Mouse (Mus musculus): ENCODE data around the gene Gm27027.

Gene Gm27027

DNA sequence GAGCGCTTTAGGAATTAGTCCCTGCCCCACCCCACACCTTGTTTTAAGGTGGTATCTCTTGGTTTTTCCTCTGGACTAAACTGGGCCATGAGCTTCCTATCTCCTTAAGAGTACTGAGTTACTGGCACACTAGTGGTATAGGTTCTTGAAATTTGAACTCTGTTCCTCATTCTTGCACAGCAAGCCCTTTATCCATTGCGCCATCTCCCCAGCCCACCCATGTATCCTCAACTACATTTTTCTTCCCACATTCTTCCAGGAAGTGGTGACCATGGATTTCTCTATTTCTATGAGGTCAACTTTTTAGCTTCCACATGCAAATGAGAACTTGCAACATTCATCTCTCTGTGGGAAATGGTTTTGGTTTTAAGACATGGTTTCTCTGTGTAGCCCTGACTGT is 82.6 kb downstream of the Gm27027 start:
- TF ChIP-seq GATA4 (IDR thresholded peaks at IDR 0.05; ENCODE audit: insufficient replicate concordance, low read length): no peak

DNA sequence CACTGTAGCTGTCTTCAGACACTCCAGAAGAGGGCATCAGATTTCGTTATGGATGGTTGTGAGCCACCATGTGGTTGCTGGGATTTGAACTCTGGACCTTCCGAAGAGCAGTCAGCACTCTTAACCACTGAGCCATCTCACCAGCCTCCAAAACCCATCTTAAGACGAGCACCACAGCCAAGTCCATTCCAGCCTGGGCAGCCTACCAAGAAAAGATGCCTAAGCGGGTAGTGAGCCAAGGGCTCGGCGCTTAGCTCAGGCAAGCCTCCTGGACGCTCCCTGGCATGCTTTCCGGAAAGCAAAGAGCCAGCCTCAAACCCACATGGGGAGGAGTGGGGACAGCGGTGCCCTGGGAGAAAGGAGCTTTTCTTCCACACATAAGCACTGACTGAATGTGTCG is 84.2 kb downstream of the Gm27027 start:
- no peak for TF ChIP-seq GATA4 (IDR thresholded peaks at IDR 0.05; ENCODE audit: insufficient replicate concordance, low read length)

DNA sequence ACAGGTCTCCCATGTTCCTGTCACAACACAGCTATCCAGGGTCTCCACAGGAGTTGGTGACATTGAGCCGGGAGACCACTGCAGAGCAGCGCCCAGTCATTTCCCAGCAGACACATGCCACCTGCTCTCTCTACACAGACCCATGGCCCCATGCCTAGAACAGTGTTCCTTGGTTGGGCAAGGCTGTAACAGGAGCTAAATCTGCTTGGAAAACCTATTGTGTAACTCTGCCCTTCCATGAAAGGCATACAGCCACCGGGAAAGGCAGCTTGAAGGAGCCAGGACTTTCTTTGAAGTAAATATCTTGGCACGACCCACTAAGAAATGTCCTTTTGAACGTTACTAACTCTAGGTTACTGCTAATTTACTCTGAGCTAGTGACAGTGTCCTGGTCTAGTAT is 86.4 kb downstream of the Gm27027 start:
- no peak for TF ChIP-seq GATA4 (IDR thresholded peaks at IDR 0.05; ENCODE audit: insufficient replicate concordance, low read length)

DNA sequence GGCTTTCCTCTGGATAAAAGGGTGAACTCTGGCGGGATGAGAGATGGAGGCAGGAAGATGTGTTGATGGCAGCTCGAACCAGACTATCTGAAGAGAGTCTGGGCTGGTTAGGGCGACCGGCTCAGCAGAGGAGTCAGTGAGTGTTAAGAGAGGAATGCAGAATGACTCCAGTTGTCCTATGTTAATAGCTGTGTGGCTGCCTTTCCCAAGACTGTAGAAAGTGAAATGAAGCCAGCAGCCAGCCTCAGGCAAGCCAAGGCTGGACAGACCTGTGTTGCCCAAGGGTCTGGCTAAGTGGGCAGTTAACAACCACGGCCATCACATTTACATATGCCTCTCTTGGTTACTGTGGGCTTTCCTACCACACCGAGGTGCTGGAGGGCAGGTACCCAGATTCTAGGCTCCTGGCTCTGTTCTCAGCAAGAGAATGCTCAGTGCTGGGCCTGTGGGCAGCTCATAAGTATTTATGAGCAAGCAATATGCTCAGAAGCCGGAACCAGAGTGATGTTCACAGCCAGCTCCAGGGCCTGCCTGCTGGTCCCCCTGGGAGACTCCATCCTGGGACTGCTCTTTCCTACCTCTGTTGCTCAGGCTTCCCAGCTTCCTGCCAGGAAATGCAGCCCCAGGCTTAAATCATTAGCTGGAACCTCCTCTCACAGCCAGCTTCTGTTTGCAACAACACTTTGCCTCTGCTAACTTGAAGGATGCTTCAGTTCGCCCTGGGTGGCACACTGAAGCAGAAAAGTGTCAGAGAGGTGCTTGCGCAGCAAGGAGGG is 88.4 kb downstream of the Gm27027 start:
- no peak for TF ChIP-seq GATA4 (IDR thresholded peaks at IDR 0.05; ENCODE audit: insufficient replicate concordance, low read length)
